Mouse (Mus musculus) limb, embryonic 10.5 days (tissue): ENCODE measurements around the gene Dnaja3. TPM values are rescaled to one million over a fixed set of nuclear protein-coding genes. Genes with fewer than 3 reads are reported as not detected.

ENCODE experiments used
- DNase-seq: peaks from one replicate; pipeline ENCODE4 v3.0.0-alpha.2; 2017; ENCODE audit warnings: low spot score
- H3K27ac ChIP-seq: fragments of 300-500 bp; sonication (generic); 2 replicates; pipeline ENCODE4 v1.5.1; 2016; ENCODE audit warnings: mild to moderate bottlenecking
- H3K27me3 ChIP-seq: fragments of 300-500 bp; sonication (generic); 2 replicates; pipeline ENCODE4 v1.6.1; 2016; ENCODE audit warnings: low read depth, mild to moderate bottlenecking; ENCODE audit not compliant: poor library complexity, severe bottlenecking
- H3K36me3 ChIP-seq: fragments of 300-500 bp; sonication (generic); 2 replicates; pipeline ENCODE4 v1.6.1; 2016; ENCODE audit warnings: mild to moderate bottlenecking, moderate library complexity
- H3K4me1 ChIP-seq: fragments of 300-500 bp; sonication (generic); 2 replicates; pipeline ENCODE4 v1.6.1; 2016
- H3K4me3 ChIP-seq: fragments of 300-500 bp; sonication (generic); 2 replicates; pipeline ENCODE4 v1.5.1; 2016; ENCODE audit warnings: mild to moderate bottlenecking, moderate library complexity
- H3K9me3 ChIP-seq: fragments of 300-500 bp; sonication (generic); replicated peaks from 2 replicates; pipeline ENCODE4 v1.6.1; 2016; ENCODE audit warnings: mild to moderate bottlenecking
- WGBS: fragments of 180-500 bp; shearing (Covaris S2); methylation state at CpG from one replicate; pipeline ENCODE4 v1.1.7; 2016; 5-methylcytosine and 5-hydroxymethylcytosine counted together
- polyA plus RNA-seq: library from polyadenylated mRNA; unstranded; fragments of >200 nt; fragmentation: Nextera tagmentation; extraction: Ambion mirVana; gene quantifications from 2 replicates; pipeline ENCODE4 v1.2.1, GENCODE M21; 2016

The Dnaja3 gene
- polyA plus RNA-seq: 64.1 and 70.2 TPM in 2 replicates

DNA sequence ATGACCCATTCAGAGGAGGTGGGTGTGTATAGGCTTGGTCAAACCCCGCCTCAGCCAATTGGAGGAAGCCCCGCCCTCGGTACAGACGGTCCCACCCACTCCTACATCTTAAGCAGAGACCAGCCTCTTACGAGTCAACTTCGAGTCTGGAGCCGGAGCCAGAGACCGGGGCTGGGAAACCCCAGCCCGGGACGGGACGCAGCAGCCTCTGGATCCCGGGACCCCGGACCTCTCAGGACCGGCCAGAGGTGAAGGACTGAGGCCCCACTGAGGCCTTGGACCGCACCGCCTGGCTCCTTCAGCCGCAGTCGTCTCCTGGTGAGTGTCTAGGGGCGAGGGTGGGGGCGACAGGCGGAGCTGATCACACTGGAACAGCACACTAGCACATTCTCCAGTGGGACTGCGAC lies at the start of gene Dnaja3, which contains the start of gene Vasn:
Gene Dnaja3 (plus strand): TSS at position 159 of the 407 bp plus-strand sequence.
Gene Vasn (plus strand): TSS at position 111 of the 407 bp plus-strand sequence.
- peak; percentile 85 for DNase-seq
- Histone ChIP-seq H3K9me3 (no peaks in the 10 kb centered on the region), H3K27me3 (no peaks in the 10 kb centered on the region), H3K36me3 (peaks cover 40% of the 10 kb centered on the region), H3K4me1 (peaks cover 74% of the 10 kb centered on the region), H3K4me3 (peak within 1 kb of the TSS; percentile 74), H3K27ac (peak within 1 kb of the TSS; percentile 87)
- under 1% methylated on average over 22 of the region's 22 CpGs for WGBS

DNA sequence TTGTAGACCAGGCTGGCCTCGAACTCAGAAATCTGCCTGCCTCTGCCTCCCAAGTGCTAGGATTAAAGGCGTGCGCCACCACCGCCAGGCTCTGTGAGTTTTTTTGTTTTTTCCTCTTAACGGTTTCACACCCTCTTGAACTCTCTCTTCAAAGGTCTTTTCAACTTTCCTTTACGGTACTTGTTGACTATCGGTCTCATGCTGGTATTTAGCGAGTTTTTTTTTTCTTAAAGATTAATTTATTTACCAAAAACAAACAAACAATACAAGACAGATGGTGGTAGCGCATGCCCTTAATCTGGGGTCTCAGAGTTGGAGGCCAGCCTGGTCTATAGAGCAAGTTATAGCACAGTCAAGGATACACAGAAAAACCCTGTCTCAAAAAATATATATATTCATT lies 49.6 kb upstream of the Dnaja3 start:
- Histone ChIP-seq H3K27ac (no peak overlapping the region), H3K27me3 (no peaks in the 10 kb centered on the region), H3K36me3 (peaks cover 17% of the 10 kb centered on the region), H3K4me3 (no peak overlapping the region), H3K4me1 (peaks cover 52% of the 10 kb centered on the region), H3K9me3 (no peaks in the 10 kb centered on the region)
- 94% methylated on average over 9 of the region's 9 CpGs for WGBS
- no peak for DNase-seq

GRCm38 (mm10) chr16:4592909-4593875 lies 46.6 kb upstream of the Dnaja3 start:
- Histone ChIP-seq H3K27ac (peak overlapping the region; percentile 99), H3K36me3 (peaks cover 20% of the 10 kb centered on the region), H3K27me3 (no peaks in the 10 kb centered on the region), H3K9me3 (no peaks in the 10 kb centered on the region), H3K4me3 (peak overlapping the region; percentile 97), H3K4me1 (peaks cover 56% of the 10 kb centered on the region)
- 16% methylated on average over 32 of the region's 32 CpGs for WGBS
- DNase-seq: peak; percentile 58

- DNase-seq: peak; percentile 92
- H3K4me1 ChIP-seq: peaks cover 66% of the 10 kb centered on the region
- H3K9me3 ChIP-seq: no peaks in the 10 kb centered on the region
Measured at GRCm38 (mm10) chr16:4593971-4594813, 45.6 kb upstream of the Dnaja3 start, which contains the start of gene Glis2. Gene Glis2, plus strand, starts transcription at chr16:4594713.

GRCm38 (mm10) chr16:4594814-4595526 lies 44.8 kb upstream of the Dnaja3 start:
- no peak for DNase-seq
- Histone ChIP-seq H3K27ac (peak overlapping the region; percentile 99), H3K27me3 (no peaks in the 10 kb centered on the region), H3K36me3 (peaks cover 22% of the 10 kb centered on the region), H3K9me3 (no peaks in the 10 kb centered on the region), H3K4me1 (peaks cover 74% of the 10 kb centered on the region), H3K4me3 (peak overlapping the region; percentile 97)
- under 1% methylated on average over 52 of the region's 52 CpGs for WGBS

More at GRCm38 (mm10) chr16:4593971-4594813, 45.6 kb upstream of the Dnaja3 start, which contains the start of gene Glis2:
- H3K27ac ChIP-seq: peak within 1 kb of the TSS; percentile 99
- H3K27me3 ChIP-seq: no peaks in the 10 kb centered on the region
- H3K36me3 ChIP-seq: peaks cover 21% of the 10 kb centered on the region
- peak within 1 kb of the TSS; percentile 97 for H3K4me3 ChIP-seq
- under 1% methylated on average over 36 of the region's 74 CpGs for WGBS

DNA sequence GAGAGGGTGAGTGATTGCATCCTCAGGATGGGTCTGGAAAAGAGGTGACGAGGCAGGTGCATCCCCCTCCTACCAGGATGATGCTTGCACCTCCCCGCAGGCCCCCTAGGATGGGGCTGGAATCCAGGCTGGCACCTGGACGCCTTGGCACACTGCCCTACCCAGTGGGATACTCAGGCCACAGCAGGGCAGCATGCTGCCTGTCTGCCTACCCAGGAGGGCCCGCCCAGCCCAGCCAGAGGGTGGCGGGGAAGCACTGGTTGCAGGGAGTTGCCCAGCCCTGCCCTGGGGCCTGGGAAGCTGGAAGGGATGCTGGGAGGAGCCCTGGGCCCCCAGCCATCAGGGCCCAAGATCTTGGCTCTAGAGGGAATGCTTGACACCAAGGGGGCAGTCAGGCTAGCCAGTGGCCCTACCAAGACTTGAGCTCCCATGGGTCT lies 44.2 kb upstream of the Dnaja3 start:
- Histone ChIP-seq H3K27me3 (no peaks in the 10 kb centered on the region), H3K4me1 (peaks cover 80% of the 10 kb centered on the region), H3K27ac (peak overlapping the region; percentile 99), H3K36me3 (peaks cover 17% of the 10 kb centered on the region), H3K4me3 (peak overlapping the region; percentile 97), H3K9me3 (no peaks in the 10 kb centered on the region)
- peak; percentile 53 for DNase-seq
- 7% methylated on average over 5 of the region's 5 CpGs for WGBS

GRCm38 (mm10) chr16:4596141-4596728 lies 43.6 kb upstream of the Dnaja3 start:
- WGBS: 3% methylated on average over 3 of the region's 3 CpGs
- no peak for DNase-seq

DNA sequence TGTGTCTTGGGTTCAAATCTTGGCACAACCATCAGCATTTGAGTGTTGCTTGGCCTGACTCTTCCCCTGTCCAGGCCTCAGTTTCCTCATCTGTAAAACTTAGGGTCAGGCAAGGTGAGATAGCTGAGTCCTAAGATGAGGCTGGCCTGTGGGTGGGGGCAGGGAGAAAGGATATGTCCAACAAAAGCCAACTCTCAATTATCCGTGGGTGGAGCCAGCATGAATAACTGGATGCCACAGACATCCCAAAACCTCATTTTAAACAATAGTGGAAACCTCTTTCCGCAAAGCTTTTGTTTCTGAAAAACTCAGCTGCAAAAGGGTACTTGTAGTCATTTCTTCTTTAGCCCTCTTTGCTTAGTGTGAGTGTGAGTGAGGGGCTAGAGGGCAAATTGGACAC lies 43.0 kb upstream of the Dnaja3 start:
- no peak for DNase-seq
- H3K4me1 ChIP-seq: peaks cover 93% of the 10 kb centered on the region
- peak overlapping the region; percentile 99 for H3K27ac ChIP-seq
- H3K9me3 ChIP-seq: no peaks in the 10 kb centered on the region
- H3K27me3 ChIP-seq: no peaks in the 10 kb centered on the region
- WGBS: 70% methylated on average over 2 of the region's 2 CpGs
- H3K36me3 ChIP-seq: 0 out of 2 replicates have a peak, but pooled peaks cover 9% of the 10 kb centered on the region
- peak overlapping the region; percentile 97 for H3K4me3 ChIP-seq

More at GRCm38 (mm10) chr16:4596141-4596728, 43.6 kb upstream of the Dnaja3 start:
- Histone ChIP-seq H3K36me3 (peaks cover 10% of the 10 kb centered on the region), H3K4me3 (peak overlapping the region; percentile 97), H3K4me1 (peaks cover 87% of the 10 kb centered on the region), H3K9me3 (no peaks in the 10 kb centered on the region), H3K27me3 (no peaks in the 10 kb centered on the region), H3K27ac (peak overlapping the region; percentile 99)

DNA sequence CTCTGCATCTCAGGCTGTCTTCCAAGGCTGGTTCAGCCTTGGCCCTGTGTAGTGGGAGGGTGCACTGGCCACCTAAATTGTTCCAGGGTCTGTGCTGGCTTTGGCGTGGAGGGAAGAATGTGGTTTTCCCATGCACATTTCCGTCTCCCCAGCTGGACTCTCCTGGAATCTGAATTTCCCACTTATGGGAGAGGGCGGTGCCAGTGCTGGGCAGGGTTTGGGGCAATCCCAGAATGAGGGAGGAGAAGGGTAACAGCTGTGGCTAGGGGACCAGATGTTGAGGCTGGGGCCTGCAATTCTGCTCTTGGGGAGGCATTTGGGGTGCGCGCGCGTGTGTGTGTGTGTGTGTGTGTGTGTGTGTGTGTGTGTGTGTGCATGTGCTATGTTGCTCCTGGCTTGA lies 42.5 kb upstream of the Dnaja3 start:
- WGBS: 67% methylated on average over 6 of the region's 7 CpGs
- peak overlapping the region; percentile 99 for H3K27ac ChIP-seq
- H3K36me3 ChIP-seq: 0 out of 2 replicates have a peak, but pooled peaks cover 9% of the 10 kb centered on the region
- H3K4me3 ChIP-seq: peak overlapping the region; percentile 97
- peak; percentile 34 for DNase-seq
- H3K4me1 ChIP-seq: peaks cover 96% of the 10 kb centered on the region
- no peaks in the 10 kb centered on the region for H3K27me3 ChIP-seq
- H3K9me3 ChIP-seq: no peaks in the 10 kb centered on the region

DNA sequence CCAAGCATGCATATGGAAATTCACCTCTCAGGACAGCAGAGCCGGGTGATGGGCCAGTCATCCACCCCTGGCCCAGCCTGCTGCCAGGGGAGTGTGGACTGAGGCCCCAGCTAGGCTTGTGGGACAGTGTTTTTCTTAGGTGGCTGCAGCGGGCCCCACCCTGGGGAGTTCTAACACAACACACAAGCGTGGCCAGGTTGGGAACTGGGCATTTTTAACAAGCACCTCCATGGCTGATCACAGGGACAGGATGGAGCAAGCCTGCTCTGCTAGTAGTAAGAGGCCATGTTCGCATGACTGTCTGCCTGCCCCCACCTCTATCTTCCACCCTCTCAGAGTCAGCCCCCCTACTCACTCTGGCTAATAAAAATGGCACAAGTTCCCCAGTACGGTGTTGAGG lies 41.7 kb upstream of the Dnaja3 start:
- Histone ChIP-seq H3K4me3 (peak overlapping the region; percentile 26), H3K27me3 (no peaks in the 10 kb centered on the region), H3K36me3 (0 out of 2 replicates have a peak, but pooled peaks cover 9% of the 10 kb centered on the region), H3K9me3 (no peaks in the 10 kb centered on the region), H3K27ac (peak overlapping the region; percentile 59; the same call in 1 of the 2 replicates), H3K4me1 (peaks cover 96% of the 10 kb centered on the region)
- 59% methylated on average over 5 of the region's 5 CpGs for WGBS
- DNase-seq: no peak

GRCm38 (mm10) chr16:4598891-4599543 lies 40.8 kb upstream of the Dnaja3 start:
- peak; percentile 36 for DNase-seq
- H3K4me3 ChIP-seq: peak overlapping the region; percentile 26
- WGBS: 18% methylated on average over 6 of the region's 6 CpGs
- H3K36me3 ChIP-seq: 0 out of 2 replicates have a peak, but pooled peaks cover 9% of the 10 kb centered on the region
- H3K9me3 ChIP-seq: no peaks in the 10 kb centered on the region
- peaks cover 96% of the 10 kb centered on the region for H3K4me1 ChIP-seq
- H3K27ac ChIP-seq: peak overlapping the region; percentile 59
- no peaks in the 10 kb centered on the region for H3K27me3 ChIP-seq
